Mouse (Mus musculus): ENCODE measurements at regions not wholly inside any gene's neighbourhood (a gene's known extent, or its start where the extent isn't known, plus 50 kb on each side); places are given as distances from the start of the nearest gene placed in this dataset.
A peak's percentile ranks its signal among the peaks of the same experiment; 100 is the strongest.

DNA sequence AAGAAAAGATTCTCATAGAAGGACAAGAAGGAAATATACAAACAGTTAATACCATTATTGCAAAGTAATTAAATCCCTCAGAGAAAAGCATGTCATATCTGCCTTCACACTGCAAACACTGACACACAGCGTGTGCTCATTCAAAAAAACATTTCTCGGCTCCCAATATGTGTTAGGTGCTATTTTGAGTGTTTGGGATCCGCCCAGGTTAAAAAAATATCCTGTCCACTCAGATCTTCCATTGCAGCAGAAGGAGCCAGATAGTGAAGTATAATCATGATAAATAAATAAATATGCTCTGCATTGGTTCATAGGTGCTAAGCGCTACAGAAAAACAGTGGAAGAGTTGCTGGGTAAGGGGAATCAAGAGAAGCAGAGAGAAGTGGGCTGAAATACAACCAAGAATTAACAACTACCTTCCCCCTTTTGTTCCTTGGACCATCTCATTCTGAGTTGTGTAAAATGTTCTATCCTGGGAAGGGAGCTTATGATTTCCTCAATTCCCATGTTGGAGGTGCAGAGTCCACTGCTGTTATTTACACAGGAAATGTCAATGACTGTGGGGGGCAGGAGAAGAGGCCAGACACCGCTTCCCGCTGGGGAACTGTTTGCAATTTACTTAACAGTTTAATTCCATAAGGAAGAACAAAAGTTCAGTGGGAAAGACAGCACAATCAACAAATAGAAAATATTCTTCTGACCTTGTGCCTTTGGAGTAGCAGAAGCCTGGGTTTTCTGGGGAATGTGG, 139.9 kb downstream of the Tle1 start:
- no peak for DNase-seq

DNA sequence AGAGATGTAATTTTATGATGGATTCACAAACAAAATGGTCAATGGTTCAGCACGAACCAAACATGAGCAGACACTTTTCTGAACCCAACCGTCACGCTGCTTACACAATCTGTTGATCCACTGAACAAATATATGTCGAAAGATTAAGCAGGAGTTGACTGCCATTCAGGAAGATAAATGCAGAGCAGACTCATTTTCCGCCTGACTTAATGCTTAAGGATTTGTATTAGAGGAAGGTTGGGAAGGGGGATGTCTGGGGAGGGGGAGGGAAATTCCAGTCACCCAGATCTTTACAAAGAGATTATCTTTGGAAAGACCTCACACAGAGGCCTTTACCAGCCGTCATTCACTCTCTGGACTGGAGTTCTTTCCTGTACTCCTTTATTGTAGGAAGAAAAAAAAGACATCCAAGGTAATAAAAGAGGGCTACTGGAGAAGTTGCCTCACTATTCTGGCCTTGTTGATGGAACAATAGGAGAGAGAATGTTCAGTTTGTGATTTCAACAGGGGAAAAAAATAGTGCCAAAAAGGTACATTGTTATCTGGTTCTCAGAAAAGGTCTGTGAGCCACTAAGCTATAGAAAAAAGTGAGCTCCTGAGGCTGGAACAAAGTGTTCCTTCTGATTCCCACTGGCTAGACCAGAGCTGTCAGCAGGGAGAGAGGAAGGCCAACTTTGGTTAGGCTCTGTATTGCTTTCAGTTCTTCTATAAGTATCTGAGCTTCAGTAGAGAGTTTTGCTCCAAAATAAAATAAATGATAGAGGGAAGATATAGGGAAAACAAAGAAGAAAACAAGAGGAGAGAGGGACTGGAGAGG, 150.9 kb downstream of the Tle1 start:
- no peak for DNase-seq

GRCm38 (mm10) chr4:72022152-72022551, 178.6 kb downstream of the Tle1 start:
- DNase-seq = no peak

DNA sequence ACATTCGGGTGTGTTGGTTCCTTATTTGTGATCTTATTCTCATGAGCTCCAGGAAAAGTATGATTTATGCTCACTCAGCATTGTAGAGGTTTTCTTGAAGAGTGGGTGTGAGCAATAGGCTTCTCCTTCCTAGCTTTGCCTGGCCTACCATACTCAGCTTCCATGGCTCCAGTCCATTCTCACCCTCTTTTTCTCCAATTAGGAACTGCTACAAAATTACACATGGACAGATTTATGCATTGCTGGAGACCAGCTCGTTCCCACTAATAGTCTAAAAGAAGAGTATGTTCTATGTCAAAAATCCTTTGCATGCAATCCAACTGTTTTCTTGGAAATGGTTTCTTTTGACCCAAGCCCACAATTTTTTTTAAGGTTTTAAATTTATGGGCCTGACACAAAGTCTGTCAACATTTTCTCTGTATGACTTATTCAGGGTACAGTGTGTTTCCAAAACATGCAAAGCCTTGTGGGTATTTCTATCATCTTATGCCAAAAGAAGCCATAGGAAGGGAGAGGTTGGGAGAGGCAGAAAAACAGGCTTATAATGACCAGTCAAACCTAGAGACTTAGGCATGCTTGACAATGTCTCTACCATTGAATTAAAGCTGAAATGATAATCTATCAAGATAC, 186.4 kb downstream of the Tle1 start:
- DNase-seq = no peak

DNA sequence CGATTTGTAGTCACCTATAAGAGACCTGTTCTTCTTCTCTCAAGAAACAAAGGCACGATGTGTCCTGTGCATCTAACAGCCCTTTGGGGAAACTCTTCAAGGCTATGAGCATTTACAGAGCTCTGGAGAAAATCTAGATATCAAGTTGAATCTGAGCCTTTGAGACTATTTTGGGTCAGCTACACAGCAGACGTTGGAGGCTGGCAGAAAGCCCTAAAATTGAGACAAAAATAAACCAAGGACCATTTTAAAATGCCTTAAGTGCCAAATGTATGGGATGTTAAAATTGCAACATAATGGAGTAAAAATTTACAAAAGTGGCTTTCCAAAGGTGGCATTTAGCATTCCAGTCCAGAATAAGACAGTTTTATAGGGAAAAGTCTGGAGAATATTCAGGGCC, 187.1 kb downstream of the Tle1 start:
- peak; percentile 5 for DNase-seq

DNA sequence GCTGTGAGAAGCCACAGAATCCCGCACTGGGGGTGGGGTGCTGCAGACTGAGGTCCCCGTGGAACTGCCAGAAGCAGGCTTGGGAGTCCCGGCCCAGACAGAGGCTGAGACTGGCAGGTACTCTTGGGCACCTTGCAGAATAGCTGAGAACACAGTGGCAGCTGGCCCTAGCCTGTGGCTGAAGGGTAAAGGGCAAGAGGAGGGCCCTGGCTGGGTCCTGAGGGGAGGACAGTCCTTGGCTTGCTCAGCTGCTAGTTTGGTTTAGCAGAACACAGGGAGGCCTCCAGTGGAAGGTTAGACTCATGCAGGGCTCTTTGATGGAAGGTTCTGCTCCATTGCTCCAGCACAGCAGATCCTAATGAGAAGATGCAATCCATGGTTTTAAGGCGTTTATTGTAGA, 190.4 kb downstream of the Tle1 start:
- DNase-seq = no peak

DNA sequence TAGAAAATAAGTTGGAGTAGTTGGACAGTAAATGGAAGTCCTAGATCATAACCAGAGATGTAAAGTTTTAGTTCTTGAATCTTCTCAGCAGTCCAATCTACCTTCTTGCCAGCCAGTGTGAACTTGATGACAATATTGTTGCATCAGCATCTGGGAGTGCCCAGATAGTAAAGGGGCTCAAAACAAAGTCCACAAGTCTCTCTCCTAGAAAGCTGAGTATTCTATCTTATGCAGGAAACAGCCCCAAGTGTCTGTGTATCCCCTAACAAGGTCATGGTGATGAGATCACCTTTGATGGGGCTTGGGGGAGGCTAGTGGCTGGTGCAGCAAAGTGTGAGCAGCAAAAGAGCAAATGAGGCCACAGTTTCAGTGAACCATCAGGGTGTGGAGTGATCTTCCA, 194.8 kb downstream of the Tle1 start:
- no peak for DNase-seq

DNA sequence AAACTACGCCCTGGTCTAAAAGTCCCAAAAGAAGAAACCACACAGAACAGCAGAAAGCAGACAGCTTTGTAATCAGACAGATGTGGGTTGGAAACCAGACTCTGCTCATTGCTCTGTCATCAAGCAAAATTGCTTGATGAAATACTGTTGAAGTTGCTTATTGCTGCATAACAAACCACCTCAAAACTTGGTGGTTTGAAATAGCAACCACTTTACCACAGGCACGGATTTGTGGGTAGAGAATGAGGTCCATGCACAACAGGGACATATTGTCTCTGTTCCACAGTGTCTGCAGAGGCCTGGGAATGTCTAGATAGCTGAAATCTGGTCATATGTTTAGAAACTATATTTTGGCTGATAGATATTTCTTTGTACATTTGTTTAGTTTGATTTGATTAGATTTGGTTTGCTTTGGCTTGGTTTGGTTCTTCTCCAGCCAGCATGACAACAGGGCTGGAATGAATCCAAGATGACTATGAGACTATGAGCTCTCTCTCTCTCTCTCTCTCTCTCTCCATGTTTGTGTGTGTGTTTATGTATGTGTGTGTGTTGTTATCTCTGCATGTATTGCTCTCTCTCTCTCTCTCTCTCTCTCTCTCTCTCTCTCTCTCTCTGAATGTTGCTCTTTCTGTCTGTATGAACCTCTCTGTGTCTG, 199.4 kb downstream of the Tle1 start:
- DNase-seq = no peak

DNA sequence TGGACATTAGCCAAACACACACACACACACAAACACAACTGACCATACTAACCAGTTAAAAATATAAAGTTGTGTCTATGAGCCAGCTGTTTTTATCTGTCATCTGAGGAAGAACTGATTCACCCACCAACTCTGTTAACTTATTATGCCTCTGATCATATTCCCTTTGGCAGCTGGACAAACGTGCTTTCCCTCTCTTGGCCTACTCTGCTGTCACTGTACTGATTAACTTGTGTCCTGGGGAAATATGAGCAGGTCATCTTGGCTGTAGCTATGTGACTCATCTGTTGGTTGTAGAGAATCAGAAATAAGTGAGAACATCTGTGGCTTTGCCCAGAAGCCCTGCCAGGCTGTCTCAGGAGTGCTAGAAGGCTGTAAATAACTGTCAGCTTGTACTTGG, 210.9 kb upstream of the Gm11232 start:
- DNase-seq = no peak

DNA sequence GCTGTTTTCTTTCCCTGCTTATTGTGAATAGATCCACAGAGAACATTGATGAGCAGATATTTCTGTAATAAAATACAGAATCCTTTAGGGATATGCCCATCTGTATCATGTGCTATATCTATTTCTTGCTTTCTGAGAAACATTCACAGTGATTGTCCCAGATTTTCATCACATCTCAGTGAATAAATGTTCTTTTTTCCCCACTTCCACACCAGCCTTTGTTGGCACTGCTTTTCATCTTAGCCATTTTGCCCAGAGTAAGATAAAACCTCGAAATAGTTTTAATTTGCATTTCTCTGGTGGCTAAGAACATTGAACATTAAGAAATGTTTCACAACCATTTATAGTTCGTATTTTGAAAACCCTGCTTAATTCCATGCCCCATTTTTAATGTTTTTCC, 195.7 kb upstream of the Gm11232 start:
- no peak for DNase-seq

- DNase-seq = no peak
Observed at GRCm38 (mm10) chr4:71933240-71933986, 175.6 kb upstream of the Gm11232 start.

DNA sequence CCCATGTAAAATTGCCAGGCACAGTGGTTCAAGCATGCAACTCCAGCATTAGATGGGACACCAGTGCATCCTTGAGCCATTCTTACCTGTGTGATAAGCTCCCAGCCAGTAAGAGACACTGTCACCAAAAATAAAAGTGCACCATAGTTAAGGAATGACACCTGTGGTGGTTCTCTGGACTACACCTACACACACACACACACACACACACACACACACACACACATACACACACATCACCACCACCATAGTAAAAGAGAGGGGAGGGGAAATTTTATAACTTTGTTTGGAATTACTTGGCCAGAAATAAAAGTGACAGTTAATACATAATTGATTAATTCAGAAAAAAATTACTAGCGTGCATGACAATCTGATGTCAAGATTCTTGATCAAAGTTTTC, 175.1 kb upstream of the Gm11232 start:
- DNase-seq = no peak

- DNase-seq = no peak
Observed at GRCm38 (mm10) chr4:71911551-71911950, 153.8 kb upstream of the Gm11232 start.

- peak; percentile 25 for DNase-seq
Observed at GRCm38 (mm10) chr4:71875651-71876050, 117.9 kb upstream of the Gm11232 start.

DNA sequence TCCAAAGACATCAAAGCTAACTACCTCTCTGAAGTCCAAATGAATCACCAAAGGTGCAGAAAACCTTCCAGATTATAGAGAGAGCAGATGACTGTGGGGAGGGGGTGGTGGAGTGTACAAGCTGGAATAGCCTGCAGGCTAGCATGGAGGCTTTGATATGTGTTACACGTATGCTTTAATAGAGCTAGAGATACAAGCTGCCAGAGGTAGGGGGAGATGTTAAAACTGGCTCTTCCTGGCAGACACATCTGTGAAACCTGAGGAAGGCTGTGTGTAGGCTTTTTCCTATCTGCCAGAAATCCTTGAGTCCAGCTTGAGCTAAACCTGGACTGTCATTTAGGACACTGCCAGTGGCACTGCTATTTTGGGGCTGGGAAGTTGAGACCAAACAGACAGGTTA, 109.2 kb upstream of the Gm11232 start:
- DNase-seq = no peak

- DNase-seq = no peak
Observed at GRCm38 (mm10) chr4:71841833-71842232, 84.1 kb upstream of the Gm11232 start.

- DNase-seq = no peak
Observed at GRCm38 (mm10) chr4:71840774-71841146, 83.0 kb upstream of the Gm11232 start.

GRCm38 (mm10) chr4:71839803-71840773, 82.3 kb upstream of the Gm11232 start:
- no peak for DNase-seq

DNA sequence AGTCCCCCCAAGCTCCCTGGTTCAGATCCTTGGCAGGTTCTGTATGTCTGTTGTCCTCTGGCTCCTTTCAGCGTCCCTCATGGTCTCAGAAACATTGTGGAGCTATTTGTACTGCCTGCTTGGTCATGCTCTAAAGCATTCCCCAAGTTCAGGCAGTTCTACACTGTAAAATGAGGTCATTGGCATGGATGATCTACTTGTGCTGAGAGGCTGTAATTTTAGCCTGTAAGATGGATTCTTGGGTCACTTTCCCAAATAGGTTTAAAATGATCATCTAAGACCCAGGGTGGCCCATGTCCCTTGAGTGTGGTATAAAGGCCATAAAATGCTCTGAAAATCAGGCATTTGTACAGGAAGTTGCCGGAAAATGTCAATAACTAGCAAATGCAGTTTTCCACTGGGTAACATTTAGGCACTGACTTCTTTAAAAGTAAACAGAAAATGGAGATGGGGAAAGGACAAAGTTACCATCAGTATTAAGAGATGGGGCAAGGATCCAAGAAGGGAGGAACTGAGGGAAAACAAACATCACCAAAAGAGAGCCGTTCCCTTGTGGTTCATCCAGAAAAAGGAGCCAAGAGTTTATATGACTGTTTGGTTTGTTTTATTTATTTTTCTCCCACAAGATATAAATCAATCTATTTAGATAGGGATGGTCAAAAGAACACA, 81.5 kb upstream of the Gm11232 start:
- no peak for DNase-seq

DNA sequence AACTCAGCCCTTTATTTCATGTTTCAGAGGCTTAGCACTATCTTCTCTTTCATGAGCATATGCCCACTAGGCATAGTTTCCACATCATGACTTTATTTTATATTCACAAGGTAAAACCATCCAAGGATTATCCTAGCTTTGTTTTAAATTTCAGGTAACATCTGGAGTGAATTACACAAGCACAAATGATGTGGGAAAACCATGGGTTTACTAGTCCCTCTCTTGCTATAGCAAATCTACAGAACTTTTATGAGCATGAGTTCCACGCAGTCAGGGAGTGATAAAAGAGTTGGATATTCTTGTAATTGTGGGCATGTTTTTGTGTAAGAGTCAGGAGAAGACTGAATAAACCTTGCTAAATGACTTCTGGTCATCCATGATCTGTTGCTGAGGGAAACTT, 78.0 kb upstream of the Gm11232 start:
- no peak for DNase-seq

DNA sequence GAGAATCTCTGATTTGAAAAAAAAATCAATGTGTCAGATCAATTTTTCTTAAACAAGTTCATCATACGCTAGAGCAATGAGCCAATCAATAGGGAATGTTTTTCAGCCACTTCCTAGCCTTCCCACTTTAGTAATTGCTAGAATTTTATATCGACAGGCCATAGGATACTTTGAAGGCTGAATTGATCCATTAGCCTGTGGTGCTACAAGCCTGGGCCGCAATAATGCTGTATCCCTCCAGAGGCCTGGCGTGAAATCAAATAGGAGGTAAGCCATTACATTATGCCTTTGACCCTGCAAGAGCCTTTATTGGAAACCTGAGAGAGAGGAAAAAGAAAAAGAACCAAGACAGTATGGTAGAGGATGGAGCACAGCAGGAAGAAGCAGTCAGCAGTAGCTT, 53.7 kb upstream of the Gm11232 start:
- DNase-seq = no peak
